Mouse (Mus musculus): ENCODE measurements at regions not wholly inside any gene's neighbourhood (a gene's known extent, or its start where the extent isn't known, plus 50 kb on each side); places are given as distances from the start of the nearest gene placed in this dataset.

DNA sequence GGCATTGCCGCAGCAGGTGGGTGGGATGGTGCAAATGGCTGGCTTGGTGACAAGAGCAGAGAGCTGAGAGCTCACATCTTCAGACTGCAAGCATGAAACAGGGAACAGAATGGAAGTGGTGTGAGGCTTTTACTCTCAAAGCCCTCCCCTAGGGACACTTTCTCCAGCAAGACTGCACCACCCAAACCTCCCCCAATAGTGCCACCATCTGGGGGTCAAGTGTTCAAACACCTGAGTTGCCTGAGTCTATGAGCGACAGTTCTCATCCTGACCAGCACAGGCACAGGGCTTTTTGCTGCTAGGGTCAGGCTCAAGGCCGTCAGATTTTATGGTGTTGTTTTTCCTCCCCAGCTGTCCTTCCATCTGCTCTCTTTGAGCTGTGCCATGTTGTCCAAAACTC is 337.9 kb upstream of the Eif4g2 start:
- no peak for DNase-seq

DNA sequence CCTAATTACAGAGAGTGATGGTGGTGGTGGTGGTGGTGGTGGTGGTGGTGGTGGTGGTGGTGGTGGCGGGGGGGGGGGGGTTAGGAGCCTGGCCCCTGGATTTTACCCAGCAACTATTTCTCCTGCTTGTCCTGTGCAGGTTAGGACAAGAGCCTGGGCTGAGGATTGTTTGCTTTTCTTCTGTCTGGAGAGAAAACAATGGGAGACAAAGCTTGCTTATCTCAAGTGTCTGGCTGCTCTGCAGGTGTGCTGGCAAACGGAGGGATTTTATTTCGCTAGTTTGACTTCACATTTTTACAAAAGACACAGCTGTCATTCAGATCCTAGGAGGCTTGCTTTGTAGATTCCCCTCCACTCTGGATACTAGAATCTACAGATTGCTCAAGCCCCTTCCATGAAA is 334.9 kb upstream of the Eif4g2 start:
- no peak for DNase-seq

DNA sequence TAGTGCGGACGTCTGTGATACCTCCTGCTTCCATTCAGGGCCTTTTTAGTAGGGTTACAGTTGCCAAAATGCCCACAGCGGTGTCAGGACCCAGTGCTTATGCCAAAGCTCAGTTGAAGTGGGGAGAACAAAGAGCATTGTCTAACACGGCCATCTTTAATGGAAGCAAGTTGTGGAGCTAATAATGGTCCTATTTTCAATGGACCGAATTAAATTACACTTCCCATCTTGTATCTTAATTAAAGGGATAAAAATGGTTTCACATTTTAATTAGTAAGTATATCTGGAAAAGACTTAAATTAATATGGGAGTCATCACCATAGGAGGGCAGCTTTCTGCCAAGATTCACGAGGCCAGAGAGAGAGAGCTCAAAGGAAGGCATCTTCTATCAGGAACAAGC is 333.2 kb upstream of the Eif4g2 start:
- DNase-seq, result no peak

- peak; percentile 5 to 9 for DNase-seq
These were observed 330.9 kb upstream of the Eif4g2 start for GRCm38 (mm10) chr7:111413745-111414144.

DNA sequence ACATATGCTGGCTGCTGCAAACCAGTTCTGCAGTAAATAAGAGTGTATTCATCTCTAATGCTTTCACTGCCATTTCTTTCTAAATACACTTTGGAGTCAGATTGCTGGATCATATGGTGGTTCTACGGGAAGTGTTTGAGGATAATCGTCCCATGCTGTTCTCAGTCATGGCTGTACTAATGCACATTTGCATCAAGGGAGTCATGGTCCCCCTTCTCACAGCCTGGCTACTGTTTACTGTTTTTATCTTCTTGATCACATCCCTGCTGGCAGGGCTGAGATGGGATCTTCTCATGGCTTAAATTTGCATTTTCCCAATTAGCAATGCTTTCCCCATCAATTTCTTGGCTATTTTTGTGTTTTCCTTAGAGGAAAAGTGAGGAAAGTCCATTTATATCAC is 330.1 kb upstream of the Eif4g2 start:
- no peak for DNase-seq

DNA sequence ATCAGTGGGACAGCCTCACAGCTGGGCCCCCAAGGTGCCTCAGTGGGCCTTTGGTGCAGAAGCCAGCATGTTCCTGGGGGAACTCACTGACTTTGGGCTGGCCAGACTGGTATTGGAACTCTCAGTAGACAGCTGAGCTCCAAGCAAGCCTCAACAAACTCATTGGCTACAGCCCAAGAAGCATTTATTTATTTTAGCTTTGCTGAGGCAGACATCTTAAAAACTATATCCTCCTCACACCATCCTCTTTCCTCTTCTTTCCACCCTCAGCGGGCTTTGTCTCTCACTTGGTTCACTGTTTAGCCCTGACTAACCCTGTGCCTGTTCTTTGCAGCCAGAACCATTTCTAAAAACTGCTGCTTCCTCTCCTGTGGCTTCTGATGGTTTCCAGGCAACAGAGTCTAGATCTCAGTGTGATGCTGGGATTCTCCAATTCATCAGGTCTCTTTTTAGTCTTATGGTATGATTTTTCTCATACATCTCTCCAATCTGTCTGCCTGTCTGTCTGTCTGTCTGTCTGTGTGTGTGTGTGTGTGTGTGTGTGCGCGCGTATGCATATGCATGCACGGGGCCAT is 328.6 kb upstream of the Eif4g2 start:
- no peak for DNase-seq

- DNase-seq, result no peak
These were observed 313.1 kb upstream of the Eif4g2 start for GRCm38 (mm10) chr7:111395972-111396371.

GRCm38 (mm10) chr7:111395111-111395510 is 312.3 kb upstream of the Eif4g2 start:
- DNase-seq, result no peak

DNA sequence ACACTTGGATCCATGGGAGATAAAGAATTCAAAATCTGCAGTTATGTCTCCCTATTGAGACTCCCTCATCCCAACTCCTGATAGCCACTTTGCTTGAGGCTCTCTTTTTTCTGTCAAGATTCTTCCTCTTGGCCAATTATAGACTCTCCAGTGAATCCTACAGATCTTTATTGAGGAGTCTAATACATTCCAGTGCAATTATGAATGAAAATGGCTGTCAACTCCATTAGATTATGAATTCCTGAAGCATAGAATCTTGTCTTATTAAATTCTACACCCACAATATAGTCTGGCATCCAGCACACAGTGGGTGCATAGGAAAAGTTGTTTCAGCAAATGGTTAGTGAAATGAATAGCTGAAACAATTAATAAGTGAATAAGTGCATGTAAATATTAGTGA is 311.0 kb upstream of the Eif4g2 start:
- DNase-seq, result no peak

DNA sequence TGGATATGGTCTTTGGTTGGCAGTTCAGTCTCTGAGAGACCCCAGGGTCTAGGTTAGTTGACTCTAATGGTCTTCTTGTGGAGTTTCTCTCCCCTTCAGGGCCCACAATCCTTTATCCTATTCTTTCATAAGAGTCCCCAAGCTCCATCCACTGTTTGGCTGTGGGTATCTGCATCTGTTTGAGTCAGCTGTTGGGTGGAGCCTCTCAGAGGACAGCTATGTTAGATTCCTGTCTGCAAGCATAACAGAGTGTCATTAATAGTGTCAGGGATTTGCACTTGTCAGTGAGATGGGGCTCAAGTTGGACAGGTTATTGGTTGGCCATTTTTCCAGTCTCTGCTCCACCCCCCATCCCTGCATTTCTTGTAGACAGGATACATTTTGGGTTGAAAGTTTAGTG is 306.9 kb upstream of the Eif4g2 start:
- no peak for DNase-seq

DNA sequence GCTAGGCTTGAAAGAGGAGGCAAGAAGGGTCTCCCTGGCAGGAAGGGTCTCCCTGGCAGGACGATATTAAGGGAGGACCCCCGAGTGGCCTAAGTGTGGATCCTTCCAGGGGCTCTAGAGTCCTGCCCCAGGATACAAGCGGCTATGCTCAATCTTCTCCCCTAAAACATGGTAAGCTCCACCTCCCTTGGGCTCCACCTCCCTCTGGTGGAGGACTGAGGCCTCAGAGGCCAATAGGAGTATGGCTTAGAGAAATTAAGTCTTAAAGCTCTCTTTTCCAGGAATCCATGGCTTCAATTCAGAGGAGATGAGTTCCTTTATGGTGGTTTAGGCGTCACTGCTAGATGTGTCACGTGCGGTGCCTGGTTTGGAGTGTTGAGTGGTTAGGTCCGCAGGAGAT is 291.7 kb upstream of the Eif4g2 start:
- no peak for DNase-seq

DNA sequence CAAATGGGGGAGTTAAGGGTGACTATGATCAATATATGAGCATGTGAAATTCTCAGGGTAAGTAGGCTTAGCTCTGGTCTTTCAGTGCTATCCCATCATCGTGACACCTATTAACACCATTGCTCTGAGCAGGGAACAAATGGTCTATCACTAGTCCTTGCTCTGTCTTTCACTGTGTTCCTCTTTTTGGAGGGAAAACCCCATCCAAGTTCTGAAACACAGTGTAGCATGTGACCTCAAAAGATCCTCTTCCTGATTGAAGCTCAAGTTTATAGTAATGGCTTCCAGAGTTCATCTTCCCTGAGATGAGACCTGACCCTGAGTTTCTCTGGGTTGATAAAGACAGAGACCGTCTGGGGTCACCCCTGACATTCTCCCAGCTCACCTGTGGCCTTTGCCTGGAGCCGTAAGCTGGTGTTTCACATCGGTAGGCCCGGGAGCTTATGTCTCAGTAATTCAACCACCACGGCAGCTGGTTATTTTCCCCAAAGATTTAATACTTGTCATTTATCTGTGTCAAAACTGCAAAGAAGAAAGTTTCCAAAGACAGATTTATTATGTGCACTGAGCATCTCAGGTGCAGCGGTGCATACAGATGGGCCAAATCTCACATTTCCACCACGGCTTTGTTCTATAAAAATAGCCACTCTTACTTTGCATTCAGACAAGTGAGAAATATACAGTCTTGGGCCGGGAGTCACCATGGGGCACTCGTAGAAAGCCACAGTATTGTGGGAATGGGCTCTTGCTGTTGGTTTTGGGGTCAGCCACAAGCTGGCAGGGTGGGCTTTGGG is 290.7 kb upstream of the Eif4g2 start:
- no peak for DNase-seq

DNA sequence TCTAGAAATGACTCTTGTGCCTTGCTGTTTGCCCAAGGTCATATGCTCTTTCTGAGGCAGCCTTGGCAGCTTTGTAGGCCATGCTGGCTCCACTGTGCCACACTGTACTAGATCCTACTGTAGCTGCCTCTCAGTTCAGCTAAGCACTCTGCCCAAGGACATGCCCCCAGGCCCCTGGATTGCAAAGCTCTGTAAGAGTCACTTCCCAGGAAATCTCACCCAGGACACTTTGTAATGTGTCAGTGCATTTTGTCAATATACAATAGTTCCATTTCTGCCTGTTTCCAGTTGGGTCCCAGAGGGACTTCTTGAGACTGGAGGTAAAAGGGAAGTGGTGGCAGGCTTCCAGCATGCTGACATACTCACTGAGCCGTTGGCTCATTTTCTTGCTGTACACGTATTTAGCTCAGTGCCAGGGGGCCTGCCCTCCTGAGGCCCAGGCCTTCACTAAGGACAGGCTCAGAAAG is 287.6 kb upstream of the Eif4g2 start:
- peak; percentile 30 to 41 for DNase-seq

DNA sequence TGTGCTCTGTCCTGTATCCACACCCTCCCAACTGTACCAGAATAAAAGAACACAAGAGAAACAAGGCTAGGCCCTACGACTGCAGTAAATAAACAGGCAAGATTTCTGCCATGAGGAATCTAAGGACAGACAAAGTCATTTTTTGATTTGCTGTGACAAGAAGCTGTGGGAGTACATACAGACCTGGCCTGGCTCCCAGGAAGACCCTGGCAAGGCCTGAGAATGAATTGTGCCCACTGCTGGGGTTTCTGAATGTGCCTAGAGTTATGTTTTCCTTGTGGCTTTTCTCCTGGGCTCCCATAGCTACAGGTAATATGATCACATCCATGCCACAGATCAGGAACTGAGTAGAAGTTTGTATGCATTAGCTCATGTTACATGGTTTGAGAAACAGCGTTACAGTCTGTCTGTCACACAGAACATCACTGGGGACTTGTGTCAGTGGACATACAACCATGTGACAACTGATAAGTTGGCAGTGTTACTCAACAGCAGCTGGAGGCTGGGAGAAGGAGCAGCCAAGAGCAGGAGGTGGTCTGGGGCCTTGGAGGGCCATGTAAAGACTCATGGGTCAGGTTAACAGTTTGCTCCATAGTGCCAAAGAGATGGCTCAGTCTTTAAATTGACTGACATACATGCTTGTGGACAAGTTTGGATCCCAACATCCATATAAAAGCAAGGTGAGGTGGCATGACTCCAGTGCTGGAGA is 285.6 kb upstream of the Eif4g2 start:
- no peak for DNase-seq

DNA sequence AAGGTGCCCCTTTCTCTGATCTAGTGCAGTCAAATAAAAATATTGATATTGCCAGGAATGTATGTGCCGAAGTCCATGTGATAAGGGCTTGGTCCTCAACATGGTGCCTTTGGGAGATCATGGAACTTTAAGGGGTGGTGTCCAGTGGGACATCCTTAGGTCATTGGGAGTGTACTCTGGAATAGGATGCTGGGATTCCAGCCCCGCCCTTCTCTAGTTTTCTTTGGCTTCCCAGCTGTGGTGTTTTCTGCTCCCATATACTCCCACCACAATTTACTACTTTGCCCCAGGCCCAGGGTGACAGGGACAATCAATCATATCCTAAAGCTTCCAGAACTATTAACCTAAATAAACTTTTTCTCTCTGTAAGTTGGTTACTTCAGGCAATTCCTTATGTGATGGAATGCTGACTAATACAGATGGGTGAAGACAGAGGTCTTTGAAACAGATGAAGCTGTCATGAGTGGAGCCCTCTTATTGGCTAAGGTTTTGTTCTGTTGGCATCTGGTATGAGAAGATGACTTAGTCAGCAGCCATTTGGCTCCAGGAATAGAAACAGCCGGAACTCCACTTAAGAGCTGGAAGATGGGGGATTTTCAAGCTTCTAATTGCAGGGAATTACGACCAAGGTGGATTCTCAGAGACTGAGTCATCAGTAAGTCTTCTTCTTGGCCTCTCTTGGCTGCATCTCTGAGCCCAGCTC is 284.3 kb upstream of the Eif4g2 start:
- DNase-seq, result peak; percentile 19 to 41

DNA sequence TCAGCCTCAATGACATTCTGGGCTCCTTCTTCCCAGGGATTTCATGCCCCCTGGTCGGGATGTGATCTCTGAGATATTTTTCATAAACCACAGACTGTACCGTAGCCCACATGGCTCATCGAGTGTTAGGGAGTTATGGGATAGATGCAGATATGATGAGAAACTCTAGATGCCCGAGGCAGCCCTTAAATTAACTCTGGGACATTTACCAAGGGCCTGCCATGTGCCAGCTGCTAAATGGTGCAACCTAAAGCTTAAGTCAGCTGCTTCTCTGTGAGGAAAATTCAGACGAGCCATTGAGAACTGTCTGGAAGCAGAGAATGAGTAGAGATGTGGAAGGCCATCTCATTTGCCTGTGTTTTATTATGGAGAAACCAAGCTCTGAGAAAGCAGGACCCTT is 282.6 kb upstream of the Eif4g2 start:
- DNase-seq, result no peak

GRCm38 (mm10) chr7:111363206-111363605 is 280.4 kb upstream of the Eif4g2 start:
- DNase-seq, result no peak

- DNase-seq, result no peak
These were observed 279.8 kb upstream of the Eif4g2 start for GRCm38 (mm10) chr7:111362646-111363045.

DNA sequence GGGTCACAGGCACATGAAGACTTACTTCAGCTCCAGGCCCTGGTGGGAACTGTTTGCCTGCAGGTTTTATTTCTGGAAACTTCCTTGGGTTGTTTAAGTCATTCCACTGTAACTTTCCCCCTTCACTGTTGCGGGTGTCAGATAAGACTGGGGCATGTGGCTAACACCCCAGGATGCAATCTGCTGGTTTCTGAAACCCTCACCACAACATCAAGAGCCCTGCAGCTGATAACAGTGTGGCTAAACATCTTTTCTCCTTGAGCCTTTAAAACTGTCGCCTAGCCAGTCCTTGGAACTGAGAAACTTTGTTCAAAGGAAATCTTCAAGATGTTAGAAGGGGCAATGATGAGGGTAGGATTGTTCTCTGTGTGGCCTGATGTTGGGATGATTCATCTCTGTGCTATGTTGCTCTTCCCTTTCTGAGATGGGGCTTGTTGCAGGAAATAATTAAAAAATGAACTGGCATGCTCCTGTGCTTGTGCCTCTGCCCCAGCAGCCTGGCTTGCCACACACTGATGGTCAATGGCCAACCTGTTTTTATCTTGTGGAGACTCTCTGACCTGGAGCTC is 272.3 kb upstream of the Eif4g2 start:
- DNase-seq, result no peak

- no peak for DNase-seq
These were observed 271.2 kb upstream of the Eif4g2 start for GRCm38 (mm10) chr7:111354066-111354465.

DNA sequence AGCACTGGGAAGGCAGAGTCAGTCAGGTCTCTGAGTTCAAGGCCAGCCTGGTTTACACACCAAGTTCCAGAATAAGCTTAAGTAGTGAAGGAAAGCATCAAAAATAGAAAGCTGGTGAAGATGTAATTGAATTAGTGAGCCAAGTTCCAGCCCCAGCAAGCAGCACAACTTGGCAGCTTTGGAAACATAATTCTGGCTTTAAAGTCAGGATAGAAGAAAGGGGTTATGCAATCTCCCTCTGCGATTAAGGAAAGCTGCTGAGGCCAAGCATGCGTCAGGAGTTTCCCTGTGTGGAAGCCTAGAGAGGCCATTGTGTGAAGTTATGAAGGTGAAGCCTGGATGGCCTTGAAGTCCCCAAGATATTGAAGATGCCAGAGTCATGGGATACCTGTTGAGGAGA is 269.3 kb upstream of the Eif4g2 start:
- no peak for DNase-seq

DNA sequence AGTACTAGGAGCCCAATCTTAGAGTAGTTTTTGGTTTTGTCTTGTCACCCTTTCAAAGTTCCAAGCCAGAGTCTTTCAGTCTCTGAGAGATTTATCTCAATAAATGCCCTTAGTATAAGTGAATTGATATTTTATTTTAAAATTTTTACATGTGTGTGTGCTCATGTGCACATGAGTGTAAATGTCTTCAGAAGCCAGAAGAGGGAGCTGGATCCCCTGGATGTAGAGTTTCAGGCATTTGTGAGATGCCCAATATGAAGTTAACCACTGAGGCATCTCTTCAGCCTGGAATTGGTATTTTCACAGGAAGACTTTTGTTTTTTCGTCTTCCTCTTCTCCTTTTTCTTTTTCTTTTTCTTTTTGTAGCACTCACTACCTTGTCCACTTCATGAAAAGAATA is 262.3 kb upstream of the Eif4g2 start:
- DNase-seq, result no peak

GRCm38 (mm10) chr7:111337053-111337452 is 254.2 kb upstream of the Eif4g2 start:
- DNase-seq, result no peak

All from kidney, postnatal 4 days (tissue).